Mouse (Mus musculus): Measurements from ENCODE around the gene Gm26620.

- TF ChIP-seq CTCF (IDR thresholded peaks at IDR 0.05; ENCODE audit: extremely low read depth, insufficient read depth, low read length) (no peak), POLR2A (IDR thresholded peaks at IDR 0.05; ENCODE audit: extremely low read depth, insufficient read depth, low read length) (no peak)
Measured at GRCm38 (mm10) chr1:170886044-170886458, 1.2 kb downstream of the Gm26620 start.
